Mouse (Mus musculus): Measurements from ENCODE around the gene Cdh20. TPM values are rescaled to one million over a fixed set of nuclear protein-coding genes. Genes with fewer than 3 reads are reported as not detected.

Gene Cdh20
- total and polyA plus RNA-seq, 3 experiments = not detected

GRCm38 (mm10) chr1:104793488-104793887 is 25.2 kb downstream of the Cdh20 start (continued):
- TF ChIP-seq ETS1 (IDR thresholded peaks at IDR 0.05; ENCODE audit: low read depth, low read length) = no peak

GRCm38 (mm10) chr1:104796146-104796545 is 27.8 kb downstream of the Cdh20 start:
- Histone ChIP-seq H3K9me3 (replicated peaks; ENCODE audit: insufficient read depth, low read length) (no peaks in the 10 kb centered on the region), H3K4me1 (ENCODE audit: control insufficient read depth in 1 of 2, insufficient read depth in 2 of 2, low read length in 2 of 2) (no peaks in the 10 kb centered on the region), H3K27ac (ENCODE audit: control insufficient read depth, low read depth, low read length) (no peak overlapping the region), H3K4me3 (ENCODE audit: control insufficient read depth in 1 of 2, insufficient read depth in 1 of 2, low read depth in 2 of 2, low read length in 2 of 2) (no peak overlapping the region), H3K9ac (ENCODE audit: control insufficient read depth, low read depth, low read length, poor library complexity, severe bottlenecking) (no peak overlapping the region), H3K36me3 (ENCODE audit: control insufficient read depth in 1 of 2, insufficient read depth in 2 of 2, low read length in 2 of 2) (no peaks in the 10 kb centered on the region), H3K79me2 (ENCODE audit: control insufficient read depth, insufficient read depth, low read length, poor library complexity) (no peaks in the 10 kb centered on the region), H3K27me3 (ENCODE audit: control insufficient read depth in 1 of 2, insufficient read depth in 2 of 2, low read length in 2 of 2) (no peaks in the 10 kb centered on the region)
- TF ChIP-seq CTCF (IDR thresholded peaks at IDR 0.05 in 2 of 3, conservative IDR thresholded peaks at IDR 0.05 in 1 of 3; ENCODE audit: control insufficient read depth in 1 of 3, insufficient read depth in 1 of 3, low read depth in 2 of 3, low read length in 3 of 3, poor library complexity in 1 of 3, severe bottlenecking in 1 of 3) (no peak), ETS1 (IDR thresholded peaks at IDR 0.05; ENCODE audit: low read depth, low read length) (no peak), BHLHE40 (IDR thresholded peaks at IDR 0.05; ENCODE audit: borderline replicate concordance, low read depth, low read length) (no peak), SMC3 (IDR thresholded peaks at IDR 0.05; ENCODE audit: low read depth, low read length) (no peak), RCOR1 (IDR thresholded peaks at IDR 0.05; ENCODE audit: low read depth, low read length) (no peak)
- DNase-seq (ENCODE audit: low read depth, low spot score) = no peak

- H3K9me3 ChIP-seq (replicated peaks; ENCODE audit: insufficient read depth, low read length) = no peaks in the 10 kb centered on the region
- H3K27me3 ChIP-seq (ENCODE audit: control insufficient read depth in 1 of 2, insufficient read depth in 2 of 2, low read length in 2 of 2) = no peaks in the 10 kb centered on the region
- no peaks in the 10 kb centered on the region for H3K79me2 ChIP-seq (ENCODE audit: control insufficient read depth, insufficient read depth, low read length, poor library complexity)
- TF ChIP-seq GABPA (IDR thresholded peaks at IDR 0.05; ENCODE audit: low read depth, low read length) (no peak), TCF12 (IDR thresholded peaks at IDR 0.05; ENCODE audit: low read depth, low read length) (no peak), NRF1 (IDR thresholded peaks at IDR 0.05; ENCODE audit: insufficient read depth, low read depth, low read length, poor library complexity, severe bottlenecking) (no peak), MYB (IDR thresholded peaks at IDR 0.05; ENCODE audit: low read depth, low read length) (no peak), POLR2AphosphoS2 (IDR thresholded peaks at IDR 0.05; ENCODE audit: low read length) (no peak), GATA1 (IDR thresholded peaks at IDR 0.05; ENCODE audit: low read depth, low read length) (no peak)
- no peak for DNase-seq (ENCODE audit: low read depth, low spot score)
- no peak overlapping the region for H3K9ac ChIP-seq (ENCODE audit: control insufficient read depth, low read depth, low read length, poor library complexity, severe bottlenecking)
- no peak overlapping the region for H3K27ac ChIP-seq (ENCODE audit: control insufficient read depth, low read depth, low read length)
- H3K4me3 ChIP-seq (ENCODE audit: control insufficient read depth in 1 of 2, insufficient read depth in 1 of 2, low read depth in 2 of 2, low read length in 2 of 2) = no peak overlapping the region
- H3K36me3 ChIP-seq (ENCODE audit: control insufficient read depth in 1 of 2, insufficient read depth in 2 of 2, low read length in 2 of 2) = no peaks in the 10 kb centered on the region
- H3K4me1 ChIP-seq (ENCODE audit: control insufficient read depth in 1 of 2, insufficient read depth in 2 of 2, low read length in 2 of 2) = no peaks in the 10 kb centered on the region
Observed at GRCm38 (mm10) chr1:104797139-104797538, 28.8 kb downstream of the Cdh20 start.

- H3K27me3 ChIP-seq (ENCODE audit: control insufficient read depth in 1 of 2, insufficient read depth in 2 of 2, low read length in 2 of 2) = no peaks in the 10 kb centered on the region
- H3K27ac ChIP-seq (ENCODE audit: control insufficient read depth, low read depth, low read length) = no peak overlapping the region
- TF ChIP-seq ZNF384 (IDR thresholded peaks at IDR 0.05; ENCODE audit: low read depth, low read length) (no peak), ELF1 (IDR thresholded peaks at IDR 0.05; ENCODE audit: low read depth, low read length) (no peak), ZMIZ1 (IDR thresholded peaks at IDR 0.05; ENCODE audit: low read depth, low read length) (no peak), BHLHE40 (IDR thresholded peaks at IDR 0.05; ENCODE audit: borderline replicate concordance, low read depth, low read length) (no peak), CHD2 (IDR thresholded peaks at IDR 0.05; ENCODE audit: low read length) (no peak), MEF2A (IDR thresholded peaks at IDR 0.05; ENCODE audit: extremely low read depth, insufficient replicate concordance, low read depth, low read length, poor library complexity, severe bottlenecking) (no peak), TAL1 (IDR thresholded peaks at IDR 0.05; ENCODE audit: low read length) (no peak), MAZ (IDR thresholded peaks at IDR 0.05; ENCODE audit: low read depth, low read length) (no peak), MYB (IDR thresholded peaks at IDR 0.05; ENCODE audit: low read depth, low read length) (no peak), CHD1 (IDR thresholded peaks at IDR 0.05; ENCODE audit: low read depth, low read length) (no peak), SMC3 (IDR thresholded peaks at IDR 0.05; ENCODE audit: low read depth, low read length) (no peak), USF1 (IDR thresholded peaks at IDR 0.05; ENCODE audit: low read depth, low read length) (no peak), USF2 (IDR thresholded peaks at IDR 0.05; ENCODE audit: borderline replicate concordance in 1 of 2, insufficient read depth in 1 of 2, low read depth in 1 of 2, low read length in 2 of 2) (no peak)
- H3K4me1 ChIP-seq (ENCODE audit: control insufficient read depth in 1 of 2, insufficient read depth in 2 of 2, low read length in 2 of 2) = no peaks in the 10 kb centered on the region
- no peaks in the 10 kb centered on the region for H3K79me2 ChIP-seq (ENCODE audit: control insufficient read depth, insufficient read depth, low read length, poor library complexity)
- no peak overlapping the region for H3K9ac ChIP-seq (ENCODE audit: control insufficient read depth, low read depth, low read length, poor library complexity, severe bottlenecking)
- no peaks in the 10 kb centered on the region for H3K36me3 ChIP-seq (ENCODE audit: control insufficient read depth in 1 of 2, insufficient read depth in 2 of 2, low read length in 2 of 2)
- no peak overlapping the region for H3K4me3 ChIP-seq (ENCODE audit: control insufficient read depth in 1 of 2, insufficient read depth in 1 of 2, low read depth in 2 of 2, low read length in 2 of 2)
- DNase-seq (ENCODE audit: low read depth, low spot score) = no peak
- no peaks in the 10 kb centered on the region for H3K9me3 ChIP-seq (replicated peaks; ENCODE audit: insufficient read depth, low read length)
Observed at GRCm38 (mm10) chr1:104804746-104805145, 36.4 kb downstream of the Cdh20 start.

Measured in MEL (cell line).